Mouse (Mus musculus): ENCODE data around the gene Thbs4. TPM values are rescaled to one million over a fixed set of nuclear protein-coding genes. Genes with fewer than 3 reads are reported as not detected.
A peak's percentile ranks its signal among the peaks of the same experiment; 100 is the strongest.

Gene Thbs4
- polyA plus RNA-seq, 1 experiment from 2014 or later = 33.4 TPM

DNA sequence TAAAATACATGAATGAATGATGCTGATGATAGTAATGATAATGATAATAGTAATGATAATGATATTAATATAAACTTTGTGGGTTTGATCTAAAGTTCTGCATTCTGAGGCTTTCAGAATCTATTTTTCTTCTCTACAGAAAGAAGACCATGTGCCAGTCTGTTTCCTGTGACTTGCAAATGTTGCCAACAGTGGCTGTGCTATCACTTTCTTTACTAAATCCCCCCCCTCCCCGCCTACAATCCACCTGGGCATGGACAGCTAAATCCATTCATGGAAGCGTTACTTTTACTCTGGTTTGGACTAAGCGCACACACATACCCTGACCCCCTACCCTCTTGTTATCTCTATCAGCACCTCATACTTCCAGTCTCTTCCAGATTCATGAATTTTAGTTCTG, 10.3 kb downstream of the Thbs4 start:
- H3K27me3 ChIP-seq = peaks cover 5% of the 10 kb centered on the region; the same call in 1 of the 2 replicates
- H3K4me3 ChIP-seq = no peak overlapping the region

DNA sequence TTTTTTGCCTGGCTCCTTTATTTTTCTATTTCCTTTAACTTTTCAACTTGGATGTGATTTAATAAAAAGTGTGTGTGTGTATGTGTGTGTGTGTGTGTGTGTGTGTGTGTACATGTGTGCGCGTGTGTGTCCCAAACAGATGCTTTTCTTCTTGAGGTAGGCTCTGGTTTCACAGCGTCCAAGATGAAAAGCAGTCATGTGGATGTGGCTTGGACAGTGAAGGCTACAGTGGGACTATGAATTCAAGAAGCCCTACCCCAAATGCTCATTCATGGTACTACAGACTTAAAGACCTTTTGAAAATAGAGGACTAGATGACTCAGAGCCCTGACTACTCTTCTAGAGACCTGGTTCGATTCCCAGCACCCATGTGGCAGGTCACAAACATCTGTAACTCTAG, 11.1 kb downstream of the Thbs4 start:
- Histone ChIP-seq H3K9me3 (no peaks in the 10 kb centered on the region), H3K4me1 (peaks cover 38% of the 10 kb centered on the region), H3K27me3 (peaks cover 5% of the 10 kb centered on the region; the same call in 1 of the 2 replicates), H3K36me3 (no peaks in the 10 kb centered on the region), H3K4me2 (replicated peaks) (no peak overlapping the region), H3K4me3 (no peak overlapping the region), H3K9ac (no peak overlapping the region), H3K27ac (no peak overlapping the region)
- no peak for ATAC-seq (ENCODE audit: low FRiP score, low read depth)
- WGBS = 78% methylated on average over 4 of the region's 4 CpGs

More for the DNA sequence above, 10.3 kb downstream of the Thbs4 start:
- Histone ChIP-seq H3K36me3 (no peaks in the 10 kb centered on the region), H3K27ac (no peak overlapping the region), H3K9ac (no peak overlapping the region), H3K4me1 (peaks cover 38% of the 10 kb centered on the region), H3K9me3 (no peaks in the 10 kb centered on the region), H3K4me2 (replicated peaks) (no peak overlapping the region)
- WGBS = 80% methylated on average over 3 of the region's 3 CpGs
- no peak for ATAC-seq (ENCODE audit: low FRiP score, low read depth)

DNA sequence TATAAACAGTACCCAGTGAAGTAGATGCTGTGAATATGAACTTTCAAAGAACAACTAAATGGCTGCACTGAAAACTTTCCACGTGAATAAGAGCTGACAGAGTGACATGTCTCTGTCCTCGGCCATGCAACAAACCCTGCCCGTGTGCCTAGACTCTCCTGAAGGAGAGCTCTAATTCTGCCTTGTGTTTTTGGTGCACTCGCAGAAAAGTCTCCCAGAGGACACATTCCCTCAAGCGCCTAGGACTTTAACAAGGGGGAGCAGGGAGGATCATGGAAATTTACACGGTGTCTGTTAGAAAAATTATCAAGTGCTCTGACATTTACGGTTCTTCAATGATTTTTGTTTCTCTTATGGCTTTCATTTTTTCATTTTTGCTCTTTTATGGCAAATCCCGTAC, 13.7 kb downstream of the Thbs4 start:
- peaks cover 7% of the 10 kb centered on the region; the same call in 1 of the 2 replicates for H3K27me3 ChIP-seq
- peaks cover 39% of the 10 kb centered on the region for H3K4me1 ChIP-seq
- no peak for ATAC-seq (ENCODE audit: low FRiP score, low read depth)
- 37% methylated on average over 8 of the region's 8 CpGs for WGBS
- H3K9me3 ChIP-seq = no peaks in the 10 kb centered on the region
- H3K27ac ChIP-seq = no peak overlapping the region; the same call in 1 of the 2 replicates
- no peak overlapping the region for H3K9ac ChIP-seq
- H3K4me3 ChIP-seq = no peak overlapping the region
- no peaks in the 10 kb centered on the region for H3K36me3 ChIP-seq
- H3K4me2 ChIP-seq (replicated peaks) = peak overlapping the region; percentile 28; the same call in 1 of the 2 replicates

DNA sequence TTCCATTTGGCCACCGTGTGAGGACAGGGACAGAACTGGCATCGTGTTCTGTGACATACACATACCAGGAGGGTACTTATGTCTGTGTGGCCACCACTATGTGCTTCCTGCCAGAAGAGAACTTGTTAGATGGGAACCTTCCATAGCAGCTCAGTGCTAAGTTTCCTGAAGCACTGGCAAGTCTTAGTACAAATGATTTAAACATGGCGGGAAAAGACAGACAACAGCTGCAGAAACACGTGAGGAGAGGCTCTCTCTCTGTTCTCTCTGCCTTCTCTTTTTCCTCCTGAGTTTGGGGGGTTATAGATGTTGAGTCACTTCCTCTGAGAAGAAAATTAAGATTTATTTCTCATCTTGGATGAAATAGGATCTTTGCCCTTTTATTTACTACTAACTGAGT, 14.5 kb downstream of the Thbs4 start:
- no peak overlapping the region for H3K4me3 ChIP-seq
- no peak overlapping the region for H3K27ac ChIP-seq
- H3K36me3 ChIP-seq = no peaks in the 10 kb centered on the region
- H3K27me3 ChIP-seq = peaks cover 7% of the 10 kb centered on the region; the same call in 1 of the 2 replicates
- H3K9me3 ChIP-seq = no peaks in the 10 kb centered on the region
- 55% methylated on average over 4 of the region's 4 CpGs for WGBS
- ATAC-seq (ENCODE audit: low FRiP score, low read depth) = no peak
- H3K4me2 ChIP-seq (replicated peaks) = no peak overlapping the region
- no peak overlapping the region for H3K9ac ChIP-seq
- peaks cover 41% of the 10 kb centered on the region for H3K4me1 ChIP-seq

DNA sequence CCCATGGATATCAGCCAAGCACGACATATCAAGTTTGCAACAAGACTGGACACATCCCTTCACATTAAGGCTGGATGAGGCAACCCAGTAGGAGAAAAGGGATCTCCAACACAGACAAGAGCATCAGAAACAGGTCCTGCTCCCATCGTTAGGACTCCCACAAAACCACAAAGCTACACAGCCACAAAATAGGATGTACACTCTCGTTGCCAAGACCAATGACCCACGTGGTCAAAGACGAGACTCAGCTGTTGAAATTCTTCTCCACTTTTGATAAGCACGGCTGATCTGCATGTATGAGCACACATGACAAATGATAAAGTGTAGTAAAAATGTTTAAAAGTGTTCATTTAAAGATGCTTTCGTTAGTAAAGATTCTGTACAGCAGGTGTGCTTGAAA, 16.0 kb downstream of the Thbs4 start:
- Histone ChIP-seq H3K9ac (no peak overlapping the region), H3K9me3 (no peaks in the 10 kb centered on the region), H3K36me3 (no peaks in the 10 kb centered on the region), H3K4me2 (replicated peaks) (no peak overlapping the region), H3K4me1 (peaks cover 44% of the 10 kb centered on the region), H3K4me3 (no peak overlapping the region), H3K27me3 (peaks cover 11% of the 10 kb centered on the region; the same call in 1 of the 2 replicates), H3K27ac (no peak overlapping the region)
- ATAC-seq (ENCODE audit: low FRiP score, low read depth) = no peak
- WGBS = 82% methylated on average over 7 of the region's 7 CpGs

DNA sequence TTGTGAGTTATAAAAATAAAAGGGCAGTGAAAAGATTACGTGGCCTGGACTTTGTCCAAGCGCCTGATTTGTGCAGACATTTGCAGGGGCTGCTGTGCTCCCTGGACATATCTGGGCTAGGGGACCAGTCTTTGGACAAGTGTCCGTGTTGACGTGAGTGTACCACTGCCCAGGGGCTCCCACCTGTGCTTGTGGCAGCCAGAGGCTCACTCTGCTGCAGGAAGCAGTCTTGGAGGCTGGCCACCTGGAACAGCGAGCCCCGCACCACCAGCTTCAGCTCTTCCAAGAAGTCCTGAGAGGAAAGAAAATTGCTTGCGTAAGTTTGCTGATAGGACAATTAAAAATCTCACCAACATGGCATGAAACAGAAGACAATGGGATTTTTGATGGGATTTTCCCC, 18.7 kb downstream of the Thbs4 start:
- WGBS = 73% methylated on average over 7 of the region's 7 CpGs
- H3K27ac ChIP-seq = no peak overlapping the region
- H3K4me1 ChIP-seq = peaks cover 21% of the 10 kb centered on the region
- no peaks in the 10 kb centered on the region for H3K36me3 ChIP-seq
- no peak overlapping the region for H3K4me2 ChIP-seq (replicated peaks)
- H3K27me3 ChIP-seq = peaks cover 6% of the 10 kb centered on the region; the same call in 1 of the 2 replicates
- H3K9ac ChIP-seq = no peak overlapping the region
- ATAC-seq (ENCODE audit: low FRiP score, low read depth) = no peak
- H3K9me3 ChIP-seq = no peaks in the 10 kb centered on the region
- no peak overlapping the region for H3K4me3 ChIP-seq

DNA sequence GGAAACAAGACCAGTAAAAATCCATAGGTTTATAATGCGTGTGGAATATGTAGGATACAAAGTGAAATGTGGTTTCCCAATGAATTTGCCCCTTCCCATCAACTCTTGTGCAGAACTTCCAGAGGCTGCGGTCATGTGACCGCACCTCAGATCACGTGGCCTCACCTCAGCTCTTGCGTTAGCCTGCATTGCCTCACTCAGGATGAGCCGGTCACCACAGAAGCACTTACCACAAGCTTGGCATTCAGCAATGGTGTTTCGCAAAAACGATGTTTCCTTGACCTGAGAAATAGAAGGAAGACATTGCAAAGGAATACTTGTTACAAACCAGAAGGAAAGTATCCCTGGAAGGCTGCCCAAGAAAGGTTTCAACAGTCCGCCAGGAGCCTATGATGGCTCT, 19.7 kb downstream of the Thbs4 start:
- Histone ChIP-seq H3K4me3 (no peak overlapping the region), H3K27ac (no peak overlapping the region), H3K36me3 (no peaks in the 10 kb centered on the region), H3K9me3 (no peaks in the 10 kb centered on the region), H3K27me3 (peaks cover 6% of the 10 kb centered on the region; the same call in 1 of the 2 replicates), H3K4me1 (peaks cover 10% of the 10 kb centered on the region), H3K4me2 (replicated peaks) (no peak overlapping the region), H3K9ac (no peak overlapping the region)
- ATAC-seq (ENCODE audit: low FRiP score, low read depth) = no peak
- WGBS = 89% methylated on average over 9 of the region's 9 CpGs

DNA sequence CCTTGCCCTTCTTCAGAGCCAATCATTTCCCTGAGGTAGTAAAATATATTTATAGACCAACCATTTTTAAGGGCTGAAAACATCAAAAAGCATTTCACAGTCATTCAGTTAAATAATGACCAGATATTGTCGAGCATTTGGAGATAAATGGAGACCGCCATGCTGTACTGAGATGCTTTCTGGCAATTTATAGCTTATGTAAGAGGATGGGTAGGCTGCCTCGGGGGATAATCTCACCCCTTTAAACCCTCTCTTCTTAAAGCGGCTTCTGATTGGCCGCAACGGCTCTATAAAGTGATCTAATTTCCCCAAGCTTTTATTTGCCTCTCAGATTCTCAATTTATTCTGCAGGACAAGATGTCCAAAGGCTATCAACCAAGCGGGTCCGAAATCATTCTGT, 22.1 kb downstream of the Thbs4 start:
- Histone ChIP-seq H3K4me1 (peaks cover 7% of the 10 kb centered on the region), H3K27me3 (peaks cover 6% of the 10 kb centered on the region; the same call in 1 of the 2 replicates), H3K4me2 (replicated peaks) (no peak overlapping the region), H3K4me3 (no peak overlapping the region), H3K9ac (no peak overlapping the region), H3K27ac (no peak overlapping the region), H3K36me3 (no peaks in the 10 kb centered on the region), H3K9me3 (no peaks in the 10 kb centered on the region)
- ATAC-seq (ENCODE audit: low FRiP score, low read depth) = no peak
- WGBS = 73% methylated on average over 8 of the region's 8 CpGs

DNA sequence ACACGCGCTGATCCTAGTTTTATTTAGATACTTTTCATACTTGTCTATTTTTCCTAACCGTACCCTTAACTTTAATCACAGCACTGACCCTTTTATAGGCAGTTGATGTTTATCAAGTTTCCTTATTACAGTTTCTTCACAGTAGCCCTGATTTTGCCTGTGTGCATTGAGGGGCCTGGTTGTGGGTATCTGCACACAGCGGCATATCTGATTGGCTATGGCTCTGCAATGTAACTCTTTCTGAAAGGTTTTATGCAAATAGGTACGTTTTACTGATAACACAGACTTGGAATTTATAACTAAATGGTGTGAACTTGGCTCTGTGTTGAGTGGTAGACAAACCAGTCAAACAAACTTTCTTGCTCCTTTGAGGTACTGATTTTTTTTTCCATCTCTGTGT, 23.1 kb downstream of the Thbs4 start:
- Histone ChIP-seq H3K36me3 (no peaks in the 10 kb centered on the region), H3K4me3 (no peak overlapping the region), H3K4me1 (peaks cover 7% of the 10 kb centered on the region), H3K27ac (no peak overlapping the region), H3K9me3 (no peaks in the 10 kb centered on the region), H3K9ac (no peak overlapping the region), H3K4me2 (replicated peaks) (no peak overlapping the region), H3K27me3 (0 out of 2 replicates have a peak, but pooled peaks cover 4% of the 10 kb centered on the region)
- no peak for ATAC-seq (ENCODE audit: low FRiP score, low read depth)
- 85% methylated on average over 5 of the region's 5 CpGs for WGBS

DNA sequence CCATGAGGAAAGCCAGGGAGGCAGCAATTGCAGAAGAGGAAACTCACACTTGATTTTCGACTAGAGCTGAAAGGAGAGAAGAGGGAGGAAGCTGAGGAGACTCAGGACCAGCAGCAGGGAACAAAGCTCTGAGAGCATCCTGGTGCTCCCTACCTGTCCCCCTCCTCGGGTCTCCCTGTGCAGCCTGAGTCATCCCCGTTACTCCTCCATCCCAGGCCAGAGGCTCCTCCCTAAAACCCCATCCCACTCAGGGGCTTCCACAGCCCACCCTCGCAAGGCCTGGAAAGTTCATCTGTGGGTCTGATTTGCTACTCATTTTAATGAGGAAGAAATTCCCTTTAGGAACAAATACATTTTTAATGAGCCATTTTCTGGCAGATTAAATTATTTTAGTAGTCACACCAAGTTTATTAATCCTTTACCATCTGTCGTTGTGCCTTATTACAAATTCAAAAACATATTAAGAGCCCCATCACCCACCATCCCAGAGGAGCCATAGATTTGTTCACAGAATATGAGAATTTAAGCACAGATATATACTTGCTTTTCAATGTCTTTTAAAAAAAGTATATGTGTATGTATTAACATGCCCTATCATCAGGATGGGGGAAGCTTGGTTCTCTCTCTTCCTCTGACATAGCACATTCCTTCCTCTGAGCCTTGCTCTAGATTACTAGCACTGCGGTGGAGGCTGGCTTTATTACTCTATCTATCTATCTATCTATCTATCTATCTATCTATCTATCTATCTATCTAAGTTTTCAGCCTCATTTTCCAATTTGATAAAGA, 29.0 kb downstream of the Thbs4 start:
- no peak for ATAC-seq (ENCODE audit: low FRiP score, low read depth)
- Histone ChIP-seq H3K4me1 (no peaks in the 10 kb centered on the region), H3K27ac (no peak overlapping the region), H3K9me3 (no peaks in the 10 kb centered on the region), H3K4me3 (no peak overlapping the region), H3K36me3 (no peaks in the 10 kb centered on the region), H3K4me2 (replicated peaks) (no peak overlapping the region), H3K9ac (no peak overlapping the region), H3K27me3 (no peaks in the 10 kb centered on the region)
- WGBS = 64% methylated on average over 6 of the region's 6 CpGs

DNA sequence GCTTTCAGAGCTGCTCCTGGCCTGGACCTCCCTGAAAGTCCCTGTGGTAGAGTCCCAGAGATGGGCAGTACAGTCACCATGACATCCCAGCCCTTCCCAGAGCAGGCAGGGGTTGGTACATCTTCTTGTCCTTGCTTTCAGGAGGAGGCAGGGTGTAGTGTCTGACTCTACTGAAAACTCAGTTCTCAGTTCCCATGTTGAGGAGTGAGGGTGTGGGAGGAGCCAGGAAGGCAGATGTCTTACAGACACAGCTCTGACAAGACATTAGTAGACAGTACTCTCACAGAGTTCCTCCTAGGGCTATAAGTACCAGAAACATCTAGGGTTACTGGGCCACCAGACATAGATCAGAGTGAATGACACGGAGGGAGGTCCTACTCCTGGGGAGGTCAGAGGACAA, 32.3 kb downstream of the Thbs4 start:
- no peaks in the 10 kb centered on the region for H3K4me1 ChIP-seq
- no peak overlapping the region for H3K27ac ChIP-seq
- no peaks in the 10 kb centered on the region for H3K9me3 ChIP-seq
- H3K4me3 ChIP-seq = no peak overlapping the region
- WGBS = 65% methylated on average over 1 of the region's 1 CpGs
- H3K27me3 ChIP-seq = no peaks in the 10 kb centered on the region
- no peaks in the 10 kb centered on the region for H3K36me3 ChIP-seq
- no peak overlapping the region for H3K4me2 ChIP-seq (replicated peaks)
- H3K9ac ChIP-seq = no peak overlapping the region
- no peak for ATAC-seq (ENCODE audit: low FRiP score, low read depth)

DNA sequence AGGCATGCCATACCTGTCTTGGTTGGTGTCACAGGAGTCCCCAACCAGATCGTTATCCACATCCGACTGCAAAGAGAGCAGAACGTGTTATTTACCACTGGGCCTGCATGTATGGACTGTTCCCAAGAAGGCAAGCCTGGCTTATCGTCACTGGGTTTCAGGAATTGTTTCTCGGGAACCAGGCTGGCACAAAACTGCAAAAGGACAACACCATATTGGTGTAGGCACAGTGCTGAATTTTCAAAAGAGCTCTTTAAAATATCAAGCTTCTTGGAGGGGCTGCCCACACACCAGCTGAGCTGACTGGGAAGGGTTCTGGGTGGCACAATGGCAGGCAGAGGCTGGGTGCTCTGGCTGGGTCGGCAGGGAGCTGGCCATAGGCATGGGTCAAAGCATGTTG, 34.1 kb downstream of the Thbs4 start:
- Histone ChIP-seq H3K27me3 (no peaks in the 10 kb centered on the region), H3K4me3 (no peak overlapping the region), H3K9ac (no peak overlapping the region), H3K4me1 (no peaks in the 10 kb centered on the region), H3K4me2 (replicated peaks) (no peak overlapping the region), H3K36me3 (no peaks in the 10 kb centered on the region), H3K27ac (no peak overlapping the region), H3K9me3 (no peaks in the 10 kb centered on the region)
- WGBS = 70% methylated on average over 6 of the region's 6 CpGs
- no peak for ATAC-seq (ENCODE audit: low FRiP score, low read depth)

DNA sequence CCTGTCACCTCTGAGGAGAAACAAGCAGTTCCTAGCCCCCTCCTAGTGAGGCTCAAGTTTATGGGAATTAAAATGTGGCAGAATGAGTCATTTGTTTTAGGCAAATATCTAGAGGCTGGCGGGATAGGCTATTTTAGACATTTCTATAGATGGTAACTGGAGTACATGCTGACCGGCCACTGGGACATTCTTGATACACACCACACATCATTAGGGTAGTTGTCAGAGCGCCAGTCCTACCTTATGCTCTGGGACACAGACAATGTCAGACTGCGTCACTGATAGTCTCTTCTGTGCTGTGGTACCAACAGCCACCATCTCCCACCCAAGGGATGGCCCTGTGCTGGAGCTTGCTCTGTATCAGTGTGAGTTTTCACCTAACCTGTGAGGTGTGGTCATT, 35.5 kb downstream of the Thbs4 start:
- WGBS = 84% methylated on average over 4 of the region's 4 CpGs

More for the DNA sequence above, 35.5 kb downstream of the Thbs4 start:
- H3K9me3 ChIP-seq = no peaks in the 10 kb centered on the region
- H3K27ac ChIP-seq = no peak overlapping the region
- H3K27me3 ChIP-seq = peaks cover 2% of the 10 kb centered on the region; the same call in 1 of the 2 replicates
- no peak overlapping the region for H3K4me3 ChIP-seq
- H3K9ac ChIP-seq = no peak overlapping the region
- H3K4me1 ChIP-seq = no peaks in the 10 kb centered on the region
- no peak for ATAC-seq (ENCODE audit: low FRiP score, low read depth)
- H3K36me3 ChIP-seq = no peaks in the 10 kb centered on the region
- H3K4me2 ChIP-seq (replicated peaks) = no peak overlapping the region
